In the genomic region with DNA sequence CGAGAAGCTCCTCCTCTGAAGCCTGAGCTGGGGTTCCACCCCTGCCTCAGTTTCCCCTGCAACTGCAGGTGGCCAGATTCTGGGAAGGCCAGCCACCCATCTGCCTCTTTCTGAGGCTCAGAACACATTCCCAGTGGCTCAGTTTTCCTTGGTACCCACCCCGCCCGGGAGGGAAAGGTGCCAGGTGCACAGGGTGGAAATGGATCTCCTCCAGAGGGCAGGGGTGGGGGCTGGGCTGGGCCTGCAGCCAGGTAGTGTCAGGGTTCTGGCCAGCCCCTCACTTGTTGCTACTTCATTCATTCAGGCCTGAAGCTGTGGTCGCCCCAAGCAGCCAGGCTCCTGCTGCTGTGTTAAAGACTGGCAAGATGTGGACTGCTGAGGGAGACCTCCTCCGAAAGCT, we compare ENCODE assay signal across 34 mouse cellular contexts. TPM values are rescaled to one million over a fixed set of nuclear protein-coding genes. Genes with fewer than 3 reads are reported as not detected.
"Had no signal": no experiment of that assay in that cellular context is flagged by ENCODE, and none has a peak within 500 bp of the region (broad histone marks: within the 10 kb centered on the region; RNA-seq: fewer than 3 reads in every experiment).

No protein-coding gene starts in this region.

- H3K36me3 ChIP-seq: heart, embryonic 13.5 days; heart, embryonic 15.5 days; hindbrain, embryonic 13.5 days; hindbrain, embryonic 15.5 days; kidney, embryonic 15.5 days; limb, embryonic 10.5 days; limb, embryonic 12.5 days; liver, embryonic 13.5 days; liver, embryonic 15.5 days had no signal

- H3K4me1 ChIP-seq: hindbrain, embryonic 15.5 days; liver, embryonic 13.5 days; liver, embryonic 15.5 days had no signal

- H3K4me3 ChIP-seq: heart, adult 2 months; heart, embryonic 13.5 days; heart, embryonic 15.5 days; hindbrain, embryonic 13.5 days; hindbrain, embryonic 15.5 days; kidney, embryonic 15.5 days; layer of hippocampus, adult 2 months; limb, embryonic 10.5 days; limb, embryonic 12.5 days; liver, embryonic 13.5 days; liver, embryonic 15.5 days had no signal

- H3K27me3 ChIP-seq: hindbrain, embryonic 15.5 days had no signal

- DNase-seq: gastrocnemius, postnatal 14 days; gastrocnemius, postnatal 36 days; heart, adult 11 months; heart, adult 2 months; heart, postnatal 14 days; heart, postnatal 36 days; kidney, adult 11 months; kidney, adult 2 months; kidney, adult 9 months; kidney, postnatal 14 days; kidney, postnatal 36 days; liver; liver, embryonic 13.5 days had no signal

- ATAC-seq: hindbrain, postnatal 0 days; intestine, embryonic 16.5 days had no signal

- H3K27ac ChIP-seq: heart, adult 2 months; heart, embryonic 15.5 days; hindbrain, embryonic 13.5 days; hindbrain, embryonic 15.5 days; hindbrain, postnatal 0 days; kidney, embryonic 15.5 days; kidney, postnatal 0 days; layer of hippocampus, adult 2 months; limb, embryonic 10.5 days; limb, embryonic 12.5 days; liver, embryonic 13.5 days; liver, embryonic 15.5 days had no signal

RNA-seq across cellular contexts. Expression of a gene that starts 3.3 kb away (rescaled TPM):
- total RNA-seq: gastrocnemius, adult 18-20 months; gastrocnemius, adult 8-10 months; gastrocnemius, postnatal 14 days; gastrocnemius, postnatal 36 days; heart, adult 2 months; heart, postnatal 14 days; heart, postnatal 36 days; hematopoietic stem cell, adult 5-6 weeks; layer of hippocampus, adult 2 months; layer of hippocampus, postnatal 10 days; layer of hippocampus, postnatal 25 days; left cerebral cortex, adult 18-20 months; left cerebral cortex, postnatal 10 days; left cerebral cortex, postnatal 25 days had no signal
- polyA plus RNA-seq: hindbrain, embryonic 11.5 days; kidney, adult 2 months; kidney, postnatal 0 days; limb, embryonic 10.5 days; liver, embryonic 15.5 days had no signal
